Mouse (Mus musculus) layer of hippocampus, adult 2 months (tissue): ENCODE measurements around the gene Fnbp1l. TPM values are rescaled to one million over a fixed set of nuclear protein-coding genes. Genes with fewer than 3 reads are reported as not detected.
A peak's percentile ranks its signal among the peaks of the same experiment; 100 is the strongest.

ENCODE experiments used
- DNase-seq, 2 experiments: peaks; one replicate each; pipeline ENCODE4 v3.0.0; 2022; ENCODE audit warnings: low spot score in 2 of 2
- H3K27ac ChIP-seq: fragments of 200-600 bp; 2 replicates; pipeline ENCODE4 v1.8.1; 2022
- H3K4me3 ChIP-seq: fragments of 200-600 bp; 2 replicates; pipeline ENCODE4 v1.8.1; 2022; ENCODE audit warnings: mild to moderate bottlenecking
- CTCF ChIP-seq: fragments of 200-600 bp; conservative IDR thresholded peaks from 2 replicates; pipeline ENCODE4 v1.8.1; 2022; ENCODE audit warnings: antibody characterized with exemption, mild to moderate bottlenecking, moderate library complexity
- long read RNA-seq, 2 experiments: library from polyadenylated mRNA; stranded (forward); transcript quantifications; one replicate each; pipeline ENCODE4 v2.0.0; 2021; ENCODE audit warnings: borderline mapping rate in 2 of 2
- total RNA-seq, 2 experiments: library from RNA; stranded (reverse); gene quantifications; 2 replicates each; pipeline ENCODE4 v1.2.3; 2021

Gene Fnbp1l
- 10 to 100 TPM; 29.6 to 31.8 TPM for total RNA-seq
- long read RNA-seq, experiment 1, partial matches to known transcripts: 2 of 2 reads
- long read RNA-seq, experiment 1, other reads (novel, unspliced or antisense): 0 of 2 reads
- long read RNA-seq, experiment 2, partial matches to known transcripts: 0 of 2 reads
- long read RNA-seq, experiment 2, other reads (novel, unspliced or antisense): 2 of 2 reads

DNA sequence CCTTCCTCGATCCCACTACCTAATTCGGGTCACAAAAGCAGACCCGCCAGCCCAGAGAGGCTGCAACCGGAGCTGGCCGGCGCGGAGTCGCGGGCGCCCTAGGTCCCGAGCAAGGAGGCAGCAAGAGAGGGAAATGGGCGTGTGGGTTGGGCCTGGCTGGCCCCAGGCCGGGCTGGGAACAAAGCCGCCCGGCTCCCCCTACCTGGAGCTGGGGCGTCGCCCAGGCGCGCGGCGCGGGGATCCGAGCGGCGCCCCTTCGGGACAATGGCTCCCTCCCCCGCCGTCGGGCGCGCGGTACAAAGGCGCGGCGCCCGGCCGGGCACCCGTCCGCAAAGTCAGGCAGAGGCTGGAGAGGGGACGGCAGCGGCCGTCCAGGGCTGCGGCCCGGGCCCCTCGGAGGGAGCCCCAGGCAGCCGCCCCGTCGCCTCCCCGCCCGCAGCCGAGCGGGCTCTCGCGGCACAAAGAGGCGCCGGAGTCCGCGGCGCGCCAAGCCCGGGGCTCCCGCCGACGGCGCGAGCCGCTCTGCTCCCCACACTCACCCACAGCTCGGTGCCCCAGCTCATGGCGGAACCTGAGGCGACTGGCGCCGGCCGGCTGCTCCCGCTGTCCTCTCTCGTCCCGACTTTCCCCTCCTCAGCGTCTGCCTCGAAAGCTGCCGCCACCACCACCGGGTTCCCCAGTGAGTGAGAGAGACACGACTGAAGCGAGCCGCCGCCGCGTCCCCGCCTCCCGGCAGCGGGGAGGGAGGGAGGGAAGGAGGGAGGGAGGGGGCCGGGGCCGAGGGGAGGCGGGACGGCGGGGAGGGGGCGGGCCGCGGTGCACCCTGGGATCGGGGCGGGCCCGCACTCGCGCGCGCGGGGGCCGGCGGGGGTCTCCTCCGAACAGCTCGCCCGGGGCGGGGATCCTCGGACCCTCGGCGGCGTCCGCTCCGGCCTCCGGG, at the start of gene Fnbp1l:
Gene Fnbp1l, minus strand, starts transcription at position 725 of the 940 bp plus-strand sequence.
- Histone ChIP-seq H3K4me3 (peak within 1 kb of the TSS; percentile 73), H3K27ac (peak within 1 kb of the TSS; percentile 90)
- DNase-seq: peak; percentile 40 to 59
- no peak for TF ChIP-seq CTCF

DNA sequence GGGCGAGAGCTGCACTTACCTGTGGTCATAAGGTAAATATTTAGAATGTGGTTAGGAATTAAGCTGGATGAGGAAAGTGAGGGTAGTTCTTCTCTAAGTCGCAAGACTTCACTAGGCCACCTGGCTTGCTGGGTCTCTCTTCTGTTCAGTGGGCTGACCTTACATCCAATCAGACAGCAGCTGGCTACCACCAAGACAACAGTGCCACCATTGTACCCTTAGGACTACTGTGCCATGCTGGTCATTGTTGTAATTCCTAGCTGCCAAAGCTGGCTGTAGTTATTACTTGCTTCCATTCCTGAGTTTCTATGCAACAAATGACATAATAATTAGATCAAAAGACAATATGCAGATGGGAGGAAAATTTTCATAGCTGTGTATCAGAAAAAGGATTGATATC, 41.3 kb upstream of the Fnbp1l start:
- no peak overlapping the region for H3K27ac ChIP-seq
- no peak for DNase-seq
- no peak for TF ChIP-seq CTCF
- no peak overlapping the region for H3K4me3 ChIP-seq

DNA sequence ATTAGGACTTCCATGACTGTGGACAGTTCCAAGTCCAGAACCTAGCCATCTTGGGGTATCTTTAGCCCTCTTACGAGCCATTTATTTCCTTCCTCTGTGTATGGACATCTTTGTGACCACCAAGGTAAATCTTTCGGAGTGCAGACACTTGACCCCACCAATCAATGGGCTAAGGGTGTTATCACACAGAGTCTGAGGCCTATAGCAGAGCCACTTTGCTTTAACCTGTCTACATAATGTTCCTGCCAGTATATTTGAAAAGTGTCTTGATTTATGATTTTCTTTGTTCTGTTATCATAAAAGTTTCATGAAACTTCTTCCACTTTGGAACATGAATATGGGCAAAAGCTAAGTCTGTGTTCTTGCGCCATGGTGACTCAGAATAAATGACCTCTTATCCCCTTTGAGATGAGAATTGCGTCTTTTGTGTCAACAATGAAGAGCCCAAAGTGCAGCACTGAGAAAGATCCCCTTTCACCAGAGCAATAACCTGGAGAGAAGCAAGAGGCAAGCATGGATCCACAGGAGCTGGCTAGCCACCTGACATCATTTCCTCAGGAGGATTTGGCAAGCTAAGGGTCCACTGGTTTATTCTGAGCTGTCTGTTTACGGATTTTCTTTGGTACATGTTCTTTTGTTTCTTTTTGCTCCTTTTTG, 39.9 kb upstream of the Fnbp1l start:
- no peak for DNase-seq
- Histone ChIP-seq H3K4me3 (no peak overlapping the region), H3K27ac (no peak overlapping the region)
- TF ChIP-seq CTCF: no peak

DNA sequence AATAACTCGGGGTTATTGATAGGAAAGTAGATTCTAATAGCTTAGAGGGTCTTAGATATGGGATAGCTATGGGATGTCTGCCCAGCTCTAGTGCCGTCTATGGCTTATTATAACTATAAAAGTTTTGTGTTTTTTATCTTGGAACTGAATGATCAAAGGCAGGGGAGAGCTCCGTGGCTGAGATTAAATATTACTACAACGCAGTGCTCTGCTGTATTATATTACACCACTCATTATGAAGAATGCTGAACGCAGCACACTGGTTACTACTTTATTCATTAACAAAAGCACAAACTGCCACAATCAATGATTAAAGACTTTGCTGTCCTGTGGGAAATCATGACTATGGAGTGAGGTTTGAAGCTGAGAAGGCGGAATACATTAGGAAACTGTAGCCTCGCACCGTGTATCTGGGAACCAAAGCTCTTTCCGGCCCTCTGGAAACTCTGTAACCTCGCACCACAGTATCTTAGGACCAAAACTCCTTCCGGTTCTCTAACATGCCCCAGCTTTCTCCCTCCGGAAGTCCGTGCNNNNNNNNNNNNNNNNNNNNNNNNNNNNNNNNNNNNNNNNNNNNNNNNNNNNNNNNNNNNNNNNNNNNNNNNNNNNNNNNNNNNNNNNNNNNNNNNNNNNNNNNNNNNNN, 27.8 kb upstream of the Fnbp1l start:
- H3K4me3 ChIP-seq: no peak overlapping the region
- DNase-seq: no peak
- no peak for TF ChIP-seq CTCF
- no peak overlapping the region for H3K27ac ChIP-seq

DNA sequence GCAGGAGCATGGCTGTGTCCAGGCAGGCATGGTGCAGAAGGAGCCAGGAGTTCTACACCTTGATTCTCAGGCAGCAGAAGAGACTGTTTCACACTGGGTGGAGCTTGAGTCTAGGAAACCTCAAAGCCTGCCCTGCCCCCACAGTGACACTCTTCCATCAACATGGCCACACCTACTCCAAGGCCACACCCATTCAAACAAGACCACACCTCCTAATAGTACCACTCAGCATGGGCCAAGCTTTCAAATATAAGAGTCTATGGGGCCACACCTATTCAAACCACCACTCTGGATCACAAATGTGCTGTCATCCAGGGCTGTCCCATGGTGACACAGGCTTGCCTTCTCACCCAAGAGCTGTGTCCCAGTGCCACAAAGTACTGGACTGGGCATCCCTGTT, 20.8 kb upstream of the Fnbp1l start:
- Histone ChIP-seq H3K4me3 (no peak overlapping the region), H3K27ac (no peak overlapping the region)
- no peak for TF ChIP-seq CTCF
- DNase-seq: no peak

DNA sequence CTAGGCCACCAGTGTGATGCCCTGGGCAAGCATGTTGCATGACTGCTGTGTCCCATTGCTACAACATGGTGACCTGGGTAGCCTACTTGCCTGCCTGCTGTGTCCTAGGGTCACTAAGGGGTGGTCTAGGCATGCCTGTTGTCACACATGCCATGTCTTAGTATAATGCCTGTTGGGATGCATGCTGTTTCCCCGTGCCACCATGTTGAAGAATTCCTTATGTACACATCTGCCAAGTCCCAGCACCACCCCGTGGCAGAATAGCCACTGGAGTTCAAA, 19.6 kb upstream of the Fnbp1l start:
- TF ChIP-seq CTCF: no peak
- Histone ChIP-seq H3K4me3 (no peak overlapping the region), H3K27ac (no peak overlapping the region)
- no peak for DNase-seq

DNA sequence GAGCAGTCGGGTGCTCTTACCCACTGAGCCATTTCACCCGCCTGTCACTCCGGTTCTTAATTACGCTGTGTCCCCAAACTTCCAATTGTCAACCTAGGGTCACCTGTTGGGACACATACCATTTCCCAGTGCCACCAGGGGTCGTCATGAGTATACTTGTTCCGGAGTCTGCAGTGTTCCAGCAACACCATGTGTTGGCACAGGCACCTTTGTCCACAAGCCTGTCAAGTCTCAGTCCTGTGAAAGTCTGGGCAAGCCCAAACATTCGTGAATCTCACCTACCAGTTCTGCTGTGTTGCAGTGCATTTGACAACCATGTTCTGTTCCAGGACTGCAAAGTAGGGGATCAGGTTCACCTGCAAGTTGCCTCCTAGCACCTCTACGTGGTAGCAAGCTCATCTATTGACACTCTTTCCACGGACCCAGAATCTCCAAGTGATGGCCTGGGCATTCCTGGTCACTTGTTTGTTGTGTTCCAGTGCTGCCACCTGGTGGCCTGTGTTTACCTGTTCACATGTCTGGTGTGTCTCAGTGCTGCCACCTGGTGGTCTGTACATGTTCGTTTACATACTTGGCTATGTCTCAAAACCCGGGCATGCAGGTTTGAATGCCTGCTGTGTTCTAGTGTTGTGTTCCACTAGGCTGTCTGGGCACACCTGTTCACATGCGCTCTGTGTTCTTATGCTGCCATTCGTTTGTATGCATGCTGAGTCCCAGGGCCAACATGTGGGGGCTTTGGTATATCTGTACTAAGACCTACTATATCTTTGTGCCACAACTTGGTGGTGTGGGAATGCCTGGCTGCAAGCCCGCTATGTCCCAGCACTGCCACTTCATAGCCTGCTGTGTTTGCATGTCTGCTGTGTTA, 19.0 kb upstream of the Fnbp1l start:
- peak; percentile 92 for DNase-seq
- TF ChIP-seq CTCF: peak; percentile 99
- no peak overlapping the region for H3K27ac ChIP-seq
- no peak overlapping the region for H3K4me3 ChIP-seq

DNA sequence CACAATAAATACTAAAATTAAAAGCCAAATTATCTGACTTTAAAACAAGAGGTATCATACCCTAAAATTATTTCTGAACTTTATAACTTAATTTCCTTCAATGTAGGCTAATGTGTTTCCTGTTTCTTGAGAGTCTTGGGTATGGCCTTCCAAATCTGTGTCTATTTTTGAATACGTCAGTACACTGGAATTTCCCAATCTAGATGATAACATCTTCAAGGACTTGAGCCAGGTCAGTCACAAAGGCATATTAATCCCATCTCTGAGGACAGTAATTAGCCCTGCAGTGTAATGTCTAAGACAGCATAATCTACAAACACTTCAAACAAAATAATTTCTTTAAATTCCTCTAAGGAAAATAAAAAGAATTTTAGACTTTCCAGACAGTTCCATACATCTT, 17.8 kb upstream of the Fnbp1l start:
- H3K4me3 ChIP-seq: no peak overlapping the region
- no peak for DNase-seq
- no peak overlapping the region for H3K27ac ChIP-seq
- TF ChIP-seq CTCF: no peak

DNA sequence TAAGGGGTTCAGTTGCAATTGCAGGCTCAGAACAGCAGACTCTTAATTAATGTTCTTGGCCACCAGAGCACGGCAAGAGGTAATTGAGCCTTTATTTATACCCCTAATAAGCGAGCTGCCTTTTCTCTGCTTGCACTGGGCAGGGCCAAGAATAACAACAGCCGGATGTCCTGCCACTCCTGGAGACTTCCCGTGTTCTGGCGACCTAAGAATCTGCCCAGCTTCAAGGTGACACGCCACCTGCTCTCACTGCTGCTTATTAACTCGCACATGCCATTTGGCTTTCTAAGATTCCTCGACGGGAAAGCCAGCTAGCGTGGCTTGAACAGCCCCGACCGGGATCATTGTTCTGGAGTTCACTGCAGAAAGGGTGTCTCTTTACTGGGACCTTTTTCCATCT, 15.7 kb upstream of the Fnbp1l start:
- no peak; the same call in 1 of the 2 replicates for TF ChIP-seq CTCF
- no peak for DNase-seq
- H3K27ac ChIP-seq: no peak overlapping the region
- no peak overlapping the region for H3K4me3 ChIP-seq

DNA sequence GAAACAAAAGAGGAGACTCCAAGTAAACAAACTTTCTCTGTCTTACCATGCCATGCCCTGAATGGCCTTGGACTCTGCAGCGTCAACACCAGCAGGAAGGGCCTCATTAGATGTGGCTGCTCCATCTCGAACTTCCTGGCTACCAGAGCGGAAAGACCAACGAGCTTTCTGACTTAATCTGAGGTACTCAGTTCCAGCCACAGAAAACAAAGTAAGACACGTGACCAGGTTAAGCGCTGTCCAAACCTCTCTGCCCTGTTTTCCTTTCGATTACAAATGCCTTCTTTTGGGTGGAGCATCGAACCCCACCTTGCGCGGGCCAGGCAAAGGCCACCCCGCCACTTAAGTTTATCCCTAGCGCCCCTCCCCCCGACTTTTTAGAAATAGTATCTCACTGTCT, 10.1 kb upstream of the Fnbp1l start:
- TF ChIP-seq CTCF: no peak
- DNase-seq: no peak
- Histone ChIP-seq H3K4me3 (no peak overlapping the region; the same call in 1 of the 2 replicates), H3K27ac (no peak overlapping the region)

DNA sequence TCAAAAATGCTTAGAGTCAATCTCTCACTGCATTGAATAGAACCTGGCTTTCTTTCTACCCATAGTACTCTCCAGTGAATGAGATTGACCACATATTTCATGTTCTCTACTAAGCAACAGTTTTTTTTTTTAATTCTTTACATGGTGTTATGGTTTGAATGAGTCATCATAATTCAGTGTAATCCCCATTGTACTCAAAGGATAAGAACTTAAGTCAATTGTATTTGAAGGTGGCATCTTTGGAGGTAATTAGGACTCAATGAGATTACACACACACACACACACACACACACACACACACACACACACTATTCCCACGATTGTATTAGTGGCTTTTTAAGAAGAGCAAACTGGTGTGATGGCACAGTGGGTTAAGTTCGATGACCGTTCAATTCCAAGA, 9.4 kb upstream of the Fnbp1l start:
- TF ChIP-seq CTCF: no peak
- no peak for DNase-seq
- no peak overlapping the region for H3K4me3 ChIP-seq
- H3K27ac ChIP-seq: no peak overlapping the region

DNA sequence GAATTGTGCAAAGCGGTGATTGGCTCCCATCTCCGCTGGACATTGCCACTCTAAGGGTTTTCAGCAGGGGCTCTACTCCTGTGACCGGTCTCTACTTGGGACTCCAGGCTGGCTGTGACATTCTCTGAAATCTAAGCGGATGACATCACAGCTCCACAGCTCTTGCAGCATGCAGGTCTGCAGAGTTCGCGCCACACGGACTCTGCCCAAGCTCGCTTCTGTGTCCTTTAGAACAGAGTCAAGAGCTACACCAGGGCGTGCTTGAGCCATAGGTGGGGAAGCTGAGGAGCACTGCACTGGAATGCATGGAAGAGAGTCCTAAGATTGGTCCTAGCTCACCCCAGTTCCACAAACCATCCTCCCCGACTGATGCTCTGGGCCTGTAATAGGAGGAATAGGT, 9.0 kb upstream of the Fnbp1l start:
- TF ChIP-seq CTCF: no peak
- no peak for DNase-seq
- Histone ChIP-seq H3K4me3 (no peak overlapping the region), H3K27ac (no peak overlapping the region)
